Mouse (Mus musculus) kidney, postnatal 0 days (tissue): ENCODE data around the gene Med28. TPM values are rescaled to one million over a fixed set of nuclear protein-coding genes. Genes with fewer than 3 reads are reported as not detected.

Experiments
- ATAC-seq: fragments of 200-750 bp; cut with Nextera tagmentation; replicated peaks from 2 replicates; pipeline ENCODE4 v1.8.0; 2017; ENCODE audit warnings: low read depth, moderate number of reproducible peaks, moderate TSS enrichment, moderate library complexity; ENCODE audit not compliant: low FRiP score
- DNase-seq: peaks from one replicate; pipeline ENCODE4 v3.0.0-alpha.2; 2016; ENCODE audit warnings: low spot score
- H3K27ac ChIP-seq: fragments of 300-500 bp; sonication (generic); 2 replicates; pipeline ENCODE4 v1.5.1; 2014; ENCODE audit warnings: mild to moderate bottlenecking
- H3K27me3 ChIP-seq: fragments of 300-500 bp; sonication (generic); 2 replicates; pipeline ENCODE4 v1.6.1; 2014; ENCODE audit warnings: low read length, mixed read lengths; ENCODE audit not compliant: insufficient read depth
- H3K36me3 ChIP-seq: fragments of 300-500 bp; sonication (generic); 2 replicates; pipeline ENCODE4 v1.6.1; 2014; ENCODE audit warnings: low read length, mixed read lengths; ENCODE audit not compliant: insufficient read depth
- H3K4me1 ChIP-seq: fragments of 300-500 bp; sonication (generic); replicated peaks from 2 replicates; pipeline ENCODE4 v1.6.1; 2014; ENCODE audit warnings: antibody characterized with exemption, low read length, mixed read lengths; ENCODE audit not compliant: insufficient read depth
- H3K4me2 ChIP-seq: fragments of 300-500 bp; sonication (generic); 2 replicates; pipeline ENCODE4 v1.6.1; 2014; ENCODE audit warnings: mild to moderate bottlenecking, low read length, moderate library complexity, mixed read lengths
- H3K4me3 ChIP-seq: fragments of 300-500 bp; sonication (generic); replicated peaks from 2 replicates; pipeline ENCODE4 v1.5.1; 2014; ENCODE audit warnings: low read depth, low read length
- H3K9ac ChIP-seq: fragments of 300-500 bp; sonication (generic); 2 replicates; pipeline ENCODE4 v1.6.1; 2014; ENCODE audit warnings: low read depth, low read length
- H3K9me3 ChIP-seq: fragments of 300-500 bp; sonication (generic); replicated peaks from 2 replicates; pipeline ENCODE4 v1.6.1; 2016; ENCODE audit warnings: low read length, inconsistent platforms, mixed read lengths
- CTCF ChIP-seq: IDR thresholded peaks from 2 replicates; pipeline ENCODE4 v1.5.1; 2016; ENCODE audit warnings: antibody characterized with exemption, low read depth, mild to moderate bottlenecking, moderate library complexity
- WGBS: fragments of 180-500 bp; shearing (Covaris S2); extraction: QIAGEN DNeasy Blood & Tissue Kit; methylation state at CpG from one replicate; pipeline ENCODE4 v1.1.7; 2014; 5-methylcytosine and 5-hydroxymethylcytosine counted together
- polyA plus RNA-seq: library from polyadenylated mRNA; unstranded; fragments of >200 nt; fragmentation: Nextera tagmentation; extraction: Ambion mirVana; gene quantifications from 2 replicates; pipeline ENCODE4 v1.2.1, GENCODE M21; 2015

The Med28 gene
- polyA plus RNA-seq, 1 experiment from 2014 or later: 339 TPM

DNA sequence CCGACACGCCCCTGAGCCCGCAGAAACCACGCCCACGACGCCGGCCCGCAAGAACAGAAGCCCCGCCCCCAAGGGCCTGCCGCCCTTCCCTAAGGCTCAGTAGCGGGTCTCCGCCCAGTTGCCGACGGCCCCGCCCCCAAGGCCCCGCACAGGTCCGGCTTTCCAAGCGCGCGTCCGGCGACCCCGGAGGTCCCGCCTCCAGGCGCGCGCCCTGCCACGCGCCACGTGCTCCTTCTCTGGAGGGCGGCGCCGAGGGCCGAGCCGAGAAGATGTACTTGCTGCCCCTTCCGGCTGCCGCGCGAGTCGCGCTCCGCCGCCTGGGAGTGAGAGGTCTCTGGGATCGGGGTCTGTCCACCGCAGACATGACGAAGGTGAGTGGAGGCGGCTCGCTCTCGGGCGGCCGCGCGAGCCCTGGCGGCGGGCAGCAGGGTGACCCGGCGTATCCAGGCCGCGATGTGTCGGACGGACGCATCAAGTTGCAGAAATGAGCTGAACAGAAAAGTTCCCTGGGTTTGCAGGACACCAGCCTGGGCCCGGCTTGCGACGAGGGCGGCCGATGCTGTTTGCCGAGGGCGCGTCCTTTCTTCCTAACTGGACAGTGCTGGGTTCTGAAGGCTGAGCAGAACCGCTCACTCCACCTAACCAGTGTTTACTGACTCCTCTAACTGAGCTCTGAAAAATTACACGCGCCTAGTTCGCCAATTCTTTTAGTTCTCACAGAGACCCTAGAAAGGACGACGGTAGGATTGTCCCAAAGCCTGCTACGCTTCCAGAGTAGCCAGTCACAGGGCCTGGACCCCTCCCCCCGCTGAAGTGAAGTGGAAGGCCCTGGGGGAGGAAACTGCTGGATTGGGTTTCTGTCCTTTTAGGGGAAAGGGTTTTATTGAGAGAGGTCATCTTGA is 26.6 kb upstream of the Med28 start, which contains the start of gene Lap3:
TSS of gene Lap3 (plus strand) at position 184 of the 902 bp plus-strand sequence.
- peak; percentile 98 for DNase-seq
- Histone ChIP-seq H3K4me3 (peak within 1 kb of the TSS; percentile 69), H3K4me2 (peak within 1 kb of the TSS; percentile 83), H3K9me3 (no peaks in the 10 kb centered on the region), H3K9ac (peak within 1 kb of the TSS; percentile 80), H3K27me3 (no peaks in the 10 kb centered on the region), H3K36me3 (0 out of 2 replicates have a peak, but pooled peaks cover 3% of the 10 kb centered on the region), H3K4me1 (no peaks in the 10 kb centered on the region), H3K27ac (peak within 1 kb of the TSS; percentile 83)
- under 1% methylated on average over 78 of the region's 78 CpGs for WGBS
- TF ChIP-seq CTCF: peak; percentile 48
- ATAC-seq: peak; percentile 96

GRCm38 (mm10) chr5:45494093-45494755 is 25.8 kb upstream of the Med28 start:
- no peak for ATAC-seq

GRCm38 (mm10) chr5:45495429-45495975 is 24.5 kb upstream of the Med28 start:
- Histone ChIP-seq H3K9me3 (no peaks in the 10 kb centered on the region), H3K27ac (no peak overlapping the region), H3K9ac (no peak overlapping the region), H3K4me3 (no peak overlapping the region), H3K4me2 (no peak overlapping the region), H3K4me1 (no peaks in the 10 kb centered on the region), H3K36me3 (peaks cover 12% of the 10 kb centered on the region), H3K27me3 (no peaks in the 10 kb centered on the region)
- DNase-seq (no peak), ATAC-seq (no peak)
- no peak for TF ChIP-seq CTCF
- 81% methylated on average over 3 of the region's 3 CpGs for WGBS

More at GRCm38 (mm10) chr5:45494093-45494755, 25.8 kb upstream of the Med28 start:
- no peak for TF ChIP-seq CTCF
- Histone ChIP-seq H3K4me3 (peak overlapping the region; percentile 69), H3K4me2 (peak overlapping the region; percentile 83), H3K9me3 (no peaks in the 10 kb centered on the region), H3K36me3 (peaks cover 9% of the 10 kb centered on the region; the same call in 1 of the 2 replicates), H3K4me1 (no peaks in the 10 kb centered on the region), H3K27ac (no peak overlapping the region), H3K27me3 (no peaks in the 10 kb centered on the region), H3K9ac (peak overlapping the region; percentile 80)
- 42% methylated on average over 9 of the region's 9 CpGs for WGBS
- no peak for DNase-seq

- no peaks in the 10 kb centered on the region for H3K27me3 ChIP-seq
- H3K9me3 ChIP-seq: no peaks in the 10 kb centered on the region
- no peak for DNase-seq
- no peaks in the 10 kb centered on the region for H3K4me1 ChIP-seq
- no peak overlapping the region for H3K9ac ChIP-seq
- ATAC-seq: no peak
- no peak overlapping the region for H3K4me2 ChIP-seq
- TF ChIP-seq CTCF: no peak
- H3K36me3 ChIP-seq: peaks cover 15% of the 10 kb centered on the region
- H3K27ac ChIP-seq: no peak overlapping the region
- H3K4me3 ChIP-seq: no peak overlapping the region
Observed at GRCm38 (mm10) chr5:45496042-45496441, 24.0 kb upstream of the Med28 start.

GRCm38 (mm10) chr5:45496479-45496878 is 23.6 kb upstream of the Med28 start:
- Histone ChIP-seq H3K27me3 (no peaks in the 10 kb centered on the region), H3K9ac (no peak overlapping the region), H3K27ac (no peak overlapping the region), H3K4me3 (no peak overlapping the region), H3K9me3 (no peaks in the 10 kb centered on the region), H3K4me1 (no peaks in the 10 kb centered on the region), H3K4me2 (no peak overlapping the region), H3K36me3 (peaks cover 18% of the 10 kb centered on the region)
- WGBS: 87% methylated on average over 4 of the region's 4 CpGs
- TF ChIP-seq CTCF: no peak
- ATAC-seq (no peak), DNase-seq (no peak)

- 81% methylated on average over 12 of the region's 12 CpGs for WGBS
- no peak for TF ChIP-seq CTCF
- Histone ChIP-seq H3K27me3 (no peaks in the 10 kb centered on the region), H3K4me1 (no peaks in the 10 kb centered on the region), H3K4me2 (no peak overlapping the region), H3K9ac (no peak overlapping the region), H3K27ac (no peak overlapping the region), H3K36me3 (peaks cover 19% of the 10 kb centered on the region), H3K9me3 (no peaks in the 10 kb centered on the region), H3K4me3 (no peak overlapping the region)
- ATAC-seq: no peak
- no peak for DNase-seq
Observed at GRCm38 (mm10) chr5:45496930-45497550, 23.0 kb upstream of the Med28 start.
